Mouse (Mus musculus): ENCODE measurements around the gene Ncor1. TPM values are rescaled to one million over a fixed set of nuclear protein-coding genes. Genes with fewer than 3 reads are reported as not detected.
"Not testable (repeated sequence)": the region's sequence is repeated elsewhere in the genome, so short reads cannot be mapped to it uniquely, and the experiment has no call there.

Gene Ncor1
- polyA plus RNA-seq, 1 experiment = 327 TPM

GRCm38 (mm10) chr11:62387608-62388330 is 70.6 kb downstream of the Ncor1 start:
- Histone ChIP-seq H3K27ac (ENCODE audit: insufficient read depth, low read length) (peak overlapping the region; percentile 89), H3K9me3 (replicated peaks; ENCODE audit: control insufficient read depth, insufficient read depth, low read length, poor library complexity, severe bottlenecking) (no peaks in the 10 kb centered on the region), H3K4me1 (ENCODE audit: control insufficient read depth, insufficient read depth, low read length) (peaks cover 4% of the 10 kb centered on the region), H3K9ac (ENCODE audit: low read depth, poor library complexity, severe bottlenecking) (no peak overlapping the region), H3K36me3 (ENCODE audit: control insufficient read depth, insufficient read depth, low read length, poor library complexity, severe bottlenecking) (peaks cover 48% of the 10 kb centered on the region), H3K27me3 (ENCODE audit: control insufficient read depth, insufficient read depth, low read length, poor library complexity, severe bottlenecking) (no peaks in the 10 kb centered on the region), H3K4me3 (ENCODE audit: low read depth, low read length) (no peak overlapping the region)
- TF ChIP-seq CTCF (IDR thresholded peaks at IDR 0.05; ENCODE audit: low read depth, low read length) (no peak), EP300 (IDR thresholded peaks at IDR 0.05; ENCODE audit: insufficient read depth, low read depth, low read length) (no peak), POLR2A (IDR thresholded peaks at IDR 0.05; ENCODE audit: insufficient read depth, low read length) (no peak)

- H3K9me3 ChIP-seq (replicated peaks; ENCODE audit: control insufficient read depth, insufficient read depth, low read length, poor library complexity, severe bottlenecking); H3K4me1 ChIP-seq (ENCODE audit: control insufficient read depth, insufficient read depth, low read length); H3K4me3 ChIP-seq (ENCODE audit: low read depth, low read length); H3K27ac ChIP-seq (ENCODE audit: insufficient read depth, low read length); H3K27me3 ChIP-seq (ENCODE audit: control insufficient read depth, insufficient read depth, low read length, poor library complexity, severe bottlenecking); H3K9ac ChIP-seq (ENCODE audit: low read depth, poor library complexity, severe bottlenecking): not testable (repeated sequence)
- H3K36me3 ChIP-seq (ENCODE audit: control insufficient read depth, insufficient read depth, low read length, poor library complexity, severe bottlenecking) = peaks cover 45% of the 10 kb centered on the region
These were observed 81.0 kb downstream of the Ncor1 start for GRCm38 (mm10) chr11:62377202-62377851.

- Histone ChIP-seq H3K9me3 (replicated peaks; ENCODE audit: control insufficient read depth, insufficient read depth, low read length, poor library complexity, severe bottlenecking) (no peaks in the 10 kb centered on the region), H3K36me3 (ENCODE audit: control insufficient read depth, insufficient read depth, low read length, poor library complexity, severe bottlenecking) (peaks cover 48% of the 10 kb centered on the region), H3K27ac (ENCODE audit: insufficient read depth, low read length) (no peak overlapping the region), H3K9ac (ENCODE audit: low read depth, poor library complexity, severe bottlenecking) (no peak overlapping the region), H3K27me3 (ENCODE audit: control insufficient read depth, insufficient read depth, low read length, poor library complexity, severe bottlenecking) (no peaks in the 10 kb centered on the region), H3K4me3 (ENCODE audit: low read depth, low read length) (no peak overlapping the region), H3K4me1 (ENCODE audit: control insufficient read depth, insufficient read depth, low read length) (no peaks in the 10 kb centered on the region)
- TF ChIP-seq POLR2A (IDR thresholded peaks at IDR 0.05; ENCODE audit: insufficient read depth, low read length) (no peak), CTCF (IDR thresholded peaks at IDR 0.05; ENCODE audit: low read depth, low read length) (no peak), EP300 (IDR thresholded peaks at IDR 0.05; ENCODE audit: insufficient read depth, low read depth, low read length) (no peak)
These were observed 86.6 kb downstream of the Ncor1 start for GRCm38 (mm10) chr11:62371776-62372175.

GRCm38 (mm10) chr11:62369924-62370323 is 88.4 kb downstream of the Ncor1 start:
- no peaks in the 10 kb centered on the region for H3K9me3 ChIP-seq (replicated peaks; ENCODE audit: control insufficient read depth, insufficient read depth, low read length, poor library complexity, severe bottlenecking)
- H3K9ac ChIP-seq (ENCODE audit: low read depth, poor library complexity, severe bottlenecking) = no peak overlapping the region
- no peaks in the 10 kb centered on the region for H3K27me3 ChIP-seq (ENCODE audit: control insufficient read depth, insufficient read depth, low read length, poor library complexity, severe bottlenecking)
- no peak for TF ChIP-seq EP300 (IDR thresholded peaks at IDR 0.05; ENCODE audit: insufficient read depth, low read depth, low read length)
- no peak for TF ChIP-seq CTCF (IDR thresholded peaks at IDR 0.05; ENCODE audit: low read depth, low read length)
- no peak for TF ChIP-seq POLR2A (IDR thresholded peaks at IDR 0.05; ENCODE audit: insufficient read depth, low read length)
- no peaks in the 10 kb centered on the region for H3K4me1 ChIP-seq (ENCODE audit: control insufficient read depth, insufficient read depth, low read length)
- no peak overlapping the region for H3K4me3 ChIP-seq (ENCODE audit: low read depth, low read length)
- peaks cover 48% of the 10 kb centered on the region for H3K36me3 ChIP-seq (ENCODE audit: control insufficient read depth, insufficient read depth, low read length, poor library complexity, severe bottlenecking)
- no peak overlapping the region for H3K27ac ChIP-seq (ENCODE audit: insufficient read depth, low read length)

- H3K9ac ChIP-seq (ENCODE audit: low read depth, poor library complexity, severe bottlenecking) = no peak overlapping the region
- H3K36me3 ChIP-seq (ENCODE audit: control insufficient read depth, insufficient read depth, low read length, poor library complexity, severe bottlenecking) = peaks cover 45% of the 10 kb centered on the region
- H3K4me1 ChIP-seq (ENCODE audit: control insufficient read depth, insufficient read depth, low read length) = no peaks in the 10 kb centered on the region
- TF ChIP-seq CTCF (IDR thresholded peaks at IDR 0.05; ENCODE audit: low read depth, low read length) (no peak), POLR2A (IDR thresholded peaks at IDR 0.05; ENCODE audit: insufficient read depth, low read length) (no peak), EP300 (IDR thresholded peaks at IDR 0.05; ENCODE audit: insufficient read depth, low read depth, low read length) (no peak)
- no peaks in the 10 kb centered on the region for H3K9me3 ChIP-seq (replicated peaks; ENCODE audit: control insufficient read depth, insufficient read depth, low read length, poor library complexity, severe bottlenecking)
- peak overlapping the region; percentile 2; the same call in 1 of the 2 replicates for H3K27ac ChIP-seq (ENCODE audit: insufficient read depth, low read length)
- H3K4me3 ChIP-seq (ENCODE audit: low read depth, low read length) = no peak overlapping the region
- no peaks in the 10 kb centered on the region for H3K27me3 ChIP-seq (ENCODE audit: control insufficient read depth, insufficient read depth, low read length, poor library complexity, severe bottlenecking)
These were observed 91.5 kb downstream of the Ncor1 start for GRCm38 (mm10) chr11:62366879-62367278.

- Histone ChIP-seq H3K27ac (ENCODE audit: insufficient read depth, low read length) (no peak overlapping the region), H3K9ac (ENCODE audit: low read depth, poor library complexity, severe bottlenecking) (0 out of 2 replicates have a peak overlapping the region, but pooled peaks have one; percentile 35), H3K9me3 (replicated peaks; ENCODE audit: control insufficient read depth, insufficient read depth, low read length, poor library complexity, severe bottlenecking) (no peaks in the 10 kb centered on the region), H3K36me3 (ENCODE audit: control insufficient read depth, insufficient read depth, low read length, poor library complexity, severe bottlenecking) (peaks cover 55% of the 10 kb centered on the region), H3K4me1 (ENCODE audit: control insufficient read depth, insufficient read depth, low read length) (no peaks in the 10 kb centered on the region), H3K27me3 (ENCODE audit: control insufficient read depth, insufficient read depth, low read length, poor library complexity, severe bottlenecking) (no peaks in the 10 kb centered on the region), H3K4me3 (ENCODE audit: low read depth, low read length) (no peak overlapping the region)
- TF ChIP-seq POLR2A (IDR thresholded peaks at IDR 0.05; ENCODE audit: insufficient read depth, low read length) (no peak), CTCF (IDR thresholded peaks at IDR 0.05; ENCODE audit: low read depth, low read length) (no peak), EP300 (IDR thresholded peaks at IDR 0.05; ENCODE audit: insufficient read depth, low read depth, low read length) (no peak)
These were observed 103.1 kb downstream of the Ncor1 start for GRCm38 (mm10) chr11:62355216-62355615.
